Mouse (Mus musculus) cerebellum, postnatal 25 days (tissue): ENCODE measurements around the gene Gsto2.

ENCODE experiments used
- DNase-seq, 2 experiments: peaks; one replicate each; pipeline ENCODE4 v3.0.0; 2021; ENCODE audit warnings: mixed read lengths in 2 of 2

Gene Gsto2

GRCm38 (mm10) chr19:47898472-47899079 is 33.2 kb downstream of the Gsto2 start:
- DNase-seq, result no peak

GRCm38 (mm10) chr19:47900012-47900411 is 34.7 kb downstream of the Gsto2 start:
- DNase-seq, result no peak

GRCm38 (mm10) chr19:47900558-47900957 is 35.2 kb downstream of the Gsto2 start:
- no peak for DNase-seq

DNA sequence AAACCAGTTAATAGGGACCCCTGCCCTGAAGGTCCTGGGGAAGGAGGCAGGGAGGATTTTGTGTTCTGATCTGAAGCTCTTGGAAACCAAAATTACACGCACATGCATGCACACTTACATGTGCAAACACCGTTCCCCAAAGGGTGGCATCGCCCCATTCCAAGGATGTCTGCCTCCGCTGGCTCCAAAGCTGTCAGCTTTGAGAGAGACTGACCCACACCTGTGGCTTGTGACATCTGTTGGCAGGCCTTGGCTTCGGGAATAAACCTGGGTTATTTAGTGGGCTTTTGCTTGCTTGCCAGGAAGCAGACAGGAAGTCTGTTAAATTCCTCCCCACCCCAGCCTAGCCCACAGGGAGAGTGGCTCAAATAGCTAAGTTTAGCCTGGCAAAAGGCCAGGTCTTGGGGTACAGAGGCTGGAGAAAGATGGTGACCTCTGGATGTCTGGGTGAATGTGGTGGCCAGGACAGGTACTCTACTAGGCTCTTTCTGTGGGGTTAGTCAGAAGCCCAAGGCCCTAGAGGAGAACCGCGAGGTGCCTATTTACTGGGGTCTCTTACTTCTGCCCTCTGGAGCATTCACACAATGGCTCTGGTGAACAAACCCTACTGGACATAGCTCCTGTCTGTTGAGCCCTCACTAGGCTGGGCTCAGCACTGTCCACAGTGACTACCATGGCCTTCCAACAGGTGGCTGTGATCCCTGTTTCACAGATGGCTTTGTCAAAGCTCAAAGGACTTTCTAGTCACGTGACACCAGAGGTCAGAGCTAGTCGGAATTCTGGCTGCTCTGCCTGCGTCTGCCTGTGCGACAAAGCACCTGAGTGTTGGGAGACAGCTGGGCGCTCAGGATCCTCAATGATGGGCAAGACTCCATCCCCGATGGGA is 37.2 kb downstream of the Gsto2 start:
- no peak for DNase-seq

DNA sequence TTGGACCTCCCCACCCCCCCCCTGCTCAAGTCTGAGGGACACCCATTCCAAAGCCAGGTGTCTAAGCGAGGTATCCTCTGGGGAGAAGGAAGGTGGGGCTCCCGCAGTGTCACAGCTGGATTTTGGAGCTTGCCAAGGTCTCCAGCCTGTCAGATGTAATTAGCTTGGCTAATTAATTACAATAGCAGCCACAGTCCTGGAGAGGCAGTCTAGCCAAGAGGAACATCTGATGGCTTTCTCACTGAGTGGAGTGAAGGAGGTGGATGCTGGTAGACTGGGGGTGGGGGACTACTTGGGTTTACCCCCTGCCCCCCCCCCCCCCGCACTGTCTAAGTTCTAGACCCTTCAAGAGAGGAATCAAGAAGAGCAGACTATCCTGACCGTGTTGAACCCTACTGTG is 38.3 kb downstream of the Gsto2 start:
- no peak for DNase-seq

DNA sequence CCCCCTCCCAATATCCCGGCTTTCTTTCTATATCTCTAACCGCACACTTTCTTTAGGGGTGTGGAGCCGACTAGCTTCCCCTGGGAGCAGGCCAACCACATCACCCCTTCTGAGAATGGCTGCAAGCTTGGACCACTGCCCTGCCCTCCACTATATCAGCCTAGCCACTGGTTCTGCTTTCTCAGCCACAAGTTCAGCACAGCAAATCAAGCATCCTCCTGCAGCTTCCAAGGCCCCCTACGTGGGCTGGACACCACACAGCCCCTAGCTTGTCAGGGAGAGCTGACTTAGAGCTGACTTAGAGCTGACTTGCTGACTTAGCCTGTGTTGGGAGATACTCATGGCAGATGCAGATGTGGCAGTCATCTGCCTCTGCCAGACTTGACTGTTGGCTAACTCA is 39.7 kb downstream of the Gsto2 start:
- DNase-seq, result no peak

- no peak for DNase-seq
These were observed 40.3 kb downstream of the Gsto2 start for GRCm38 (mm10) chr19:47905603-47906002.

- DNase-seq, result no peak
These were observed 42.3 kb downstream of the Gsto2 start for GRCm38 (mm10) chr19:47907596-47907995.

GRCm38 (mm10) chr19:47908961-47909371 is 43.6 kb downstream of the Gsto2 start:
- DNase-seq, result no peak

- no peak for DNase-seq
These were observed 44.2 kb downstream of the Gsto2 start for GRCm38 (mm10) chr19:47909387-47910116.

GRCm38 (mm10) chr19:47910117-47910618 is 44.8 kb downstream of the Gsto2 start:
- DNase-seq, result no peak

DNA sequence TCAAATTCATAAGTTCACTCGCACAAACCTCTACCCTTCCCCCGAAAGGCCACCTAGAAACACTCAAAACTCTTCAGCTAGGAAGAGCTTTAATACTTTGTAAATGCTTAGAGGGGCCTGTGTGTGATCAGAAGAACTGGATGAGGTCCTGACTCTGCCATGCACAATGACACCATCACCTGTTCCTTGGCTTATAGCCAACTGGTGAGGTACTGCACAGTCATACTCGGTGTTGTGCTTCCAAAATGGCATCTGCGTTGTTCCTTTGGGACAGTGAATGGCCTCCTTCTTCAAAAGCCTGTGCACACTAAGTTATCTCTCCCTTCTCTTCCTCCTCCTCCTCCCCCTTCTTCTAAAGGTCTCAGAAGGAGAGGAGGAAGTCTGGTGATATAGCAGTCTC is 45.4 kb downstream of the Gsto2 start:
- no peak for DNase-seq

- no peak for DNase-seq
These were observed 48.0 kb downstream of the Gsto2 start for GRCm38 (mm10) chr19:47913344-47913743.

- no peak for DNase-seq
These were observed 48.9 kb downstream of the Gsto2 start for GRCm38 (mm10) chr19:47914191-47914590.

DNA sequence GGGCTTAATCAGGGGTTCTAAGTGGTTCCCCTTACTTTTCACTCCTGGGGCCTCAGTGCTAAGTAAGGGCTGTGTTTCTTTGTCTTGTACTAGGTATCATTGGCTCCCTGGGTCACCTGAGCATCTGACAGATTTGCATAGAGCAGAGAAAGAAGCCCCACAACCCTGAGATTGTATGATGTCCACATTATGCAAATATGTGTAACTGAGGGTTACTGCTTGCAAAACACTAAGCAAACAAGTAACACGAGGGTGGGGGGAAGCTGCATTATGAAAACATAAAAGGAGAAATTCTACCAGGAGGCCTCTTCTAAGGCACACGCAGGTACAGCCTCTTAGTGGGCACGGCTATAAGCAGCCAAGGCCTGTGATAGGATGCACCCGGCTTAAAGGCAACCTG is 49.9 kb downstream of the Gsto2 start:
- DNase-seq, result no peak

- DNase-seq, result no peak
These were observed 52.1 kb downstream of the Gsto2 start for GRCm38 (mm10) chr19:47917396-47917795.

DNA sequence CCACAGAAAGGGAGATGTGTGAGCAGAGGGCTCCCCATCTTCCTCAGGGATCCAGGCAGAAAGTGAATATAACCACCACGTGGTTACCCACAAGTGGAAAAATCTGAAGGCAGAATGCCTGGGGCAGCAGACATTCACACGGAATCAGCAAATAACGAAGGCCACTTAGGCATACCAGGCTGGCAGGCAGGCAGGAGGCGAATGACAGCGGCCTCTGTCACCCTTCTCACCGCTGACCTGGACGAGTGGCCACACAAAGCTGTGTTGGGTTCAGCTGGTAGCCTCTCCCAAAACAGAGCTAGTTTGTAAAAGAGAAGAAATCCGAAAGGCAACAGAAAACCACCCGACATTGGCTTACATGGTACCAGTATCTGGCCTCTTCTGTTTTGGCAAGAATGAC is 52.7 kb downstream of the Gsto2 start:
- DNase-seq, result no peak

DNA sequence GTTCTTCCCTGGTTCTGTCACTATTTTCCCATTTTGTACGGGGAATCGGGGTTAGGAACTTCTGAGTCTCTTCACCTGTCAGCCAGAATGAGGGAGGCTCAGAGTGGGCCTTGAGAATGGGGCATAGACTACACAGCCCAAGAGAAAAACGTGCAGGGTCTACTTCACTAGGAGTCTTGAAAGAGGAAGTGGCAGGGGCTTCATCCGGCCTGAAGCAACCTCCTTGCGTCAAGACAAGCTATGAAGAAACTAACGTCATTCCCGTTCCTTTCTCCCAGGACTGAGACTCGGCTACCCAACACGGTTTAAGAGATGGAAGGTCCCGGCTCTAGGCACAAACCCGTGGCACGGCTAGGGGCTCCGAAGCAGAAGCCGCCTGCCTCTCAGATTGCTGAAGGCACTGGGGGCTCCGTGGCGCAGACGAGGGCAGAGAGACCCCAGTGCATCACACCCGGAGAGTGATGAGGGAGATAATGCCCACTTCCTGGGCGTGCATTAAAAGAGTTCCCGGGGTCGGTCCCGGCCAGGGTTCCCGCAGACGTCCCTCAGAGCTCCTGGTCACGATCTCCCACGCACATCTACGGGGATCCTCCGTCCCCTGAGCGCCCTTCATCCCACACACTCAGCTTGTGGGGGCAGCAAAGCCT is 53.2 kb downstream of the Gsto2 start:
- DNase-seq, result peak in 1 of 2 experiments; percentile 9

DNA sequence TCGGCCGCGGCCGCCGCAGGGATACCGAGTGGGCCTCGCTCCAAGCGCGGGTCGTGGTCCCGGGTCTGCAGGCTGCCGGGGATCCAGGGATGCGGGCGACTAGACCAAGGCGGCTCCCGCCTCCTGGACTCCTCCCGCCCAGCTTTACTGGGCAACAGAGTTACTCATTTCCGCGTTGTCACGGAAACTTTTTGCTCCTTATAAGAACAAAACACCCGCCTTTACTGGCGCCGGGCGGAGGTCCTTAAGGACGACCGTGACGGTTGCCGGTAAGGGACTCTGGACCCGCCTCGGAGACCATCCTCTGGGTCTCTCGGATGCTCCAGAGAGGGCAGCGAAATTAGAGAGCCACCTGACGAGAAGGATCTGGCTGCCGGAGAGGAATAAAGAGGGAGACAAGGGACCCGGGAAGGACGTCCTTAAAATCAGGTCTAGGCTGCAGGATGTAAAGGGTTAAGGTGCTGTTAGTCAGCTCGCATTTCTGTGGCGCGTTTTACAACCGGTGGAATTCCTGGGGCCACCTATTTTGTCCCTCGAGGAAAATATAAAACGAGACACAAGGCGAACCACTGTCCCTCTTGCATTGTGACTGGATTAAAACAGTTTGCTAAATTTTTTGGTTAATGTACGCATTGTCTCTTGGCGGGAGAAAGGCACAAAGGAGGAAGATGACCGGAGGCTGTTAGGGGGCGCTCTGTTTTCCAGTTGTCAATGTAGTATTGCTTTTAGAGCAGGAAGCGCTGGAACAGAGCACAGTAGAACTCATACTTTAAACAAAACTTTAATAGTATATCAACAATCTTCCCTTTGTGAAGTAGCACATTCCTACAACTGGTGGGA is 54.0 kb downstream of the Gsto2 start, which contains the start of the genes Cfap43 and Itprip:
Gene Cfap43 (minus strand): TSS at position 162 of the 840 bp plus-strand sequence.
Gene Itprip (minus strand): TSS at position 174 of the 840 bp plus-strand sequence.
- DNase-seq, result peak; percentile 41 to 49

GRCm38 (mm10) chr19:47919966-47920375 is 54.6 kb downstream of the Gsto2 start:
- no peak for DNase-seq

GRCm38 (mm10) chr19:47925819-47926218 is 60.5 kb downstream of the Gsto2 start:
- no peak for DNase-seq

- DNase-seq, result no peak
These were observed 61.7 kb downstream of the Gsto2 start for GRCm38 (mm10) chr19:47927032-47927431.
